Mouse (Mus musculus): ENCODE results near the gene Naa16.
A peak's percentile ranks its signal among the peaks of the same experiment; 100 is the strongest.

Gene Naa16

DNA sequence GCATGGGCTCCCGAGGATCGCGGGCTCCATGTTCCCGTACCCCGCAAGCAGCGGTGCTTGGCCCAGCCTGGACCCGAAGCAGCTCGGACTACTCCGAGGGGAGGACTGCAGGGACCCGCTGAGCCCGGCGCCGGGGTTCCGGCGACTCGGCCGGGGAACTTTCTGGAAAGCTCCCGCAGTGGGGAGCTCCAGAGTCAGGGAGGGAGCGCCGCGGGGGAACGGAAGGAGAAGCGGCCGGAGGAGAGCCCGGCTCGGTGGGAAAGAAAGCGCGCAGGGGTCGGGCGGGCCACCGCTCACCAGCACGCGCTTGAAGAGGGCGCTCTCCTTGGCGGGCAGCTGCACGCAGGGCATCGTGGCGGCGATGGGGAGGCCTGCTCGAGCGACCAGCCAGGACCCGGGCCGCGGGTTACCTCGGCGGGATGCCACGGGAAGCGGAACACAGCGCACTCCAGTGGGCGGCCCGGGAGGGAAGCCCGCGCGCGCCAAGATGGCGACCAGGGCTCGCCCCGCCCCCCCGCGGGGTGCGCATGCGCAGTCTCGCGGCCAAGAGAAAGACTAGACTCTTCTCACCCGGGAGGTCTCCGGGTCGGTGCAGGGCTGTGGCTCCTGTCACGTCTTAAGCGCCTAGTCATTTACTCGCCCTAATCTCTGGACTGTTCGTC, at the start of gene Naa16:
Gene Naa16 (minus strand): TSS at position 514 of the 662 bp plus-strand sequence.
- DNase-seq, result peak; percentile 98

DNA sequence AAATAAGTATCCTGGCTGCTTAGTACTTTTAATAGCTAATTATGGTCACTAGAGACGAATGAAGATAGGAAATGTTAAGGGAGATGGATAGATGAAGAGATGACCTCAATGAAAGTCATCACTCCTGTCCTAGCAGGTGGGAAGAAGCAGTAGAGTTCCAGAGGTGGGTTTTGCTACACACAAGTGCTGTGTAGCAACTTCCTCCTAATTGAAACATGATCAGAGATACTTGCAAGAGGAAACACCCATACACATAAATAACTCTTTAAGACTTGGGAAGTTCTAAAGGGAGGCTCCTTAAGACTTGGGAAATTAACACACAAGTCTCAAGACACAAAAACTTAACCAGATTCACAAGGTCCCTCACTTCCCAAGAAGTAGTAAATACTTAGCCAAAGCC, 43.5 kb upstream of the Naa16 start:
- no peak for DNase-seq

DNA sequence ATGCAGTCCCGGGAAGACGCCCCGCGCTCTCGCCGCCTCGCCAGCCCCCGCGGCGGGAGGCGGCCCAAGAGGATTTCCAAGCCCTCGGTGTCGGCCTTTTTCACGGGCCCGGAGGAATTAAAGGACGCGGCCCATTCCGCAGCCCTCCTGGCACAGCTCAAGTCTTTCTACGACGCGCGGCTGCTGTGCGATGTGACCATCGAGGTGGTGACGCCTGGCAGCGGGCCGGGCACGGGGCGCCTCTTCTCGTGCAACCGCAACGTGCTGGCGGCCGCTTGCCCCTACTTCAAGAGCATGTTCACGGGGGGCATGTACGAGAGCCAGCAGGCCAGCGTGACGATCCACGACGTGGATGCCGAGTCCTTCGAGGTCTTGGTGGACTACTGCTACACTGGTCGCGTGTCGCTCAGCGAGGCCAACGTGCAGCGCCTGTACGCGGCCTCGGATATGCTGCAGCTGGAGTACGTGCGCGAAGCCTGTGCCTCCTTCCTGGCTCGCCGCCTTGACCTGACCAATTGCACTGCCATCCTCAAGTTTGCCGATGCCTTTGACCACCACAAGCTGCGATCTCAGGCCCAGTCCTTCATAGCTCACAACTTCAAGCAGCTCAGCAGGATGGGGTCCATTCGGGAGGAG, 36.3 kb upstream of the Naa16 start:
- DNase-seq, result peak; percentile 26

DNA sequence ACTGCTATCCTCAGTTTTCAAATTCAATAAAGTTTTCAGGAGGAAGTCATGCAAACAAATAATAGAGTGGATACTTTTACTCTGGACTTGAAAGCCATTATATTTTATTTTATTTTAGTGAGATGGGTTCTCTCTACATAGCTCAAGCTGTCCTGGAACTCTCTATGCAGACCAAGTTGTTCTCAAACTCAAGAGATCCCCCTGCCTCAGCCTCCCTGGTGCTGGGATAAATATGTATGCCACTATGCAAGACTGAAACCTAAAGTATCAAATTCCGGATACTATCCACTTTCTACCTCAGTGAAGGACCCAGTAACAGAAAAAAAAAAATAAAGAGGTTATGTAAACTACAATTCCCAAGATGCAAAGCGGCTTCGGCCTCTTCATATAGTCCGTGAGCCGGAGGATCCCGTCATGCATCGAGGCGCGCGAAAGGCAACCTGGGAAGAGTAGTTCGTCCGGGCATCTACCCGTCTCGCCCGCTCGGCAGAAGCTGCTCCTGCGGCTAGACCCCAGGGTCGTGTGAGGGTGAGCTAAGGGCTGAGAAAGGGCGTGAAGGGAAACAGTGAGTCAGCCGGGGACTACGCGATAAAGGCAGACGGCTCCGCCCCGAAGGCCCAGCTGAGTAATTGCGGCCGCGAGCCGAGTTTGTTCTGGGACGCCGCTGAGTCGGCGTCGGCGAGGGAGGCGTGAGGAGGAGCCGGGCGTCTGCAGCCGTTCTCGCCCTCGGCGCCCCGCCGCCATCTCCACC, 35.6 kb upstream of the Naa16 start, which contains the start of gene Kbtbd7:
Gene Kbtbd7 (plus strand): TSS at position 533 of the 751 bp plus-strand sequence.
- peak; percentile 95 for DNase-seq

DNA sequence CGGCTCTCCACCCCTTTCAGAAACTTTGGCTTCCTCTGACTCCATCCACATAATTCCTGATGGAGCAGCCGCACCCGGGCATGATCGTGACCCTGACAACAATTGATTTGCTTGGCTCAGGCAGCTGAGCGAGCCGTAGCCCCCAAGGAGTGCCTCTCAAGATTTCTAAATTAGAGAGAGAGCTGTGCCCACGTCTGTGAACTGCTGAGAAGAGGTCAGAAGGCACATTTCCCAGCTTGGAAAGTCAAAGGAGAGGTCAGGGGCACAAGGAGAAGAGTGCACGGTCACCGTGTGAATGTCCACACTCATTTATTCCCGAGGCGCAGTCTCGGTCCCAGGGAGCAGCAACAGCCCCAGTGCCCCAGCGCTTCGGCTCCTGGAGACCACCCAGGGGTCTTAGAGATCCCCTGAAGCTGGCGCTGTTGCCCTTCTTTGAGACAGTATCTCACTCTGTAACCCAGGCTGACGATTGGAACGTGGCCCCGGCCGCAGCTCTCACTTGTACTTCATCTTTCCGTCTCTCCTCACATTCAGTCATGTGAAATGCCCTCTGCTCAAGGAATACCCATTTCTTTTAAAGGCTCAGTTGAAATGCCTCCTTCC, 29.6 kb upstream of the Naa16 start:
- DNase-seq, result no peak

DNA sequence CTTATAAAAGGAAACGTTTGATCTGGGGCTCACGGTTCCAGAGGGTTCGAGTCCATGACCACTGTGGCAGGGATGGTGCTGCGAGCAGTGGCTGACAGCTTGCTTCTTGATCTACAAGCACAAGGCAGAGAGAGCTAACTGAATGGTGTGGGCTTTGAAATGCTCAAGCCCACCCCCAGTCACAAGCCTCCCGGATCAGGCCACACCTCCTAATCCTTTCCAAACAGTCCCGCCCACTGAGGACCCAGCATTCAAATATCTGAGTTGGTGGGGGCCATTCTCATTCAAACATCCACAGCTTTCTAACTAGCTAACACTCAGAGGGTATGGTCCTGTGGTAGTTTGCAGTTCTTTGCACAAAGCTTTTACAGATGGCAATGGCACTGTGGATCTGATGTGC, 22.5 kb upstream of the Naa16 start:
- DNase-seq, result no peak

DNA sequence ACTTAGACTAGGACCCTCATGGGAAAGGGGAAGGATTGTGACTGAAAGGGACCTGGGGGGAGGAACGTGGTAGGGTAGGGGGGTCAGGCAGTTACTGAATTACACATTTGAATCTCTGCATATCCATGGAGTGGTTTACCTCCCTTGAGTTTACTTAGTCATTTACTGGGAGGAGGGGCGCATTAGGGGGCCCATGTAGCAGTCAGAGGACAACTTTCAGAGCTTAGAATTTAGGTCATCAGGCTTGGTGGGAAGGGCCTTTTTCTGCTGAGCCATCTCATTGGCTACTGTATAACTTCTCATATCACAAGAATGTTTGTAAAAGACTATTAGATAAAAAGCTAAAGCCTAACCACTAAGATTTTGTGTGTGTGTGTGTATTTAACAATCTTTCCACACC, 20.1 kb upstream of the Naa16 start:
- no peak for DNase-seq

DNA sequence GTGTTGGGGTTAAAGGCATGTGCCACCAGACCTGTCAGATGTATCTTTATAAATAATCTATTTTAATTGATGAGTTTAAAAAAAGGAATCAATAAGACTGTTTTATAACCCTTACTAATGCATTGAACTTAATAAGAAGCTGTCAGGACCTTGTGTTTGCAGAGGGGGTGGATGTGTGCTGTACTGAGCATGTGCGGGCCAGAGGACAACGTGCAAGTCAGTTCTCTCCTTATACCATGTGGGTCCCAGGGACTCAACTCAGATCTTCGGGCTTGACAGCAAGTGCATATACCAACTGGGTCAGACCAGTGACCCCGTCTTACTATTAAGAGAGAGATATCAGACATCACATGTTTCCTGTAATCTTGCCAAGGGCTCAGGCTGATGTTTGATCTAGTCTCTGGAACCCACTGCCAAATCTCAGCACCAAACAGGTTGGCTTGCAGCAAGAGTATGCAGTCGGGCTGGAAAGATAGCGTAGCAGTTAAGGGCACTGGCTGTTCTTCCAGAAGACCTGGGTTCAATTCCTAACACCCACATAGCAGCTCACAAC, 18.8 kb upstream of the Naa16 start:
- no peak for DNase-seq

DNA sequence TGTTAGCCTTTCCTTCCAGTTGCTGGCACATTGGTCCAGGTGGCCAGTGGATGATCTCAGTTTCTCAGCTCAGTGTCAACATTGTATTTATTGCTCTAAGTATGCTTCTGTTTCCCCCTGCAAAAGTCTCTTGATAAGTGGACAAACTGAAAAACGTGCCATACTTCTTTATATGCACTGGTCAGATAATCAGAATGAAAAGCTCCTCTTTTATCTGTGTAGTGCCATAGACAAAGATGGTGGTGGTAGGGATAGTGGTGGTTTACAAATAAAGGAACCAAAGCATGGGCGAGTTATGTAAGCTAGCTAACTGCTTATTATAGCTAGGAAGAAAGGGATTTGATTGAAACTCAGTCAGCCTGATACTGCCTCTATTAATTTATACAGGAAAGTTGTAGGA, 17.1 kb upstream of the Naa16 start:
- DNase-seq, result no peak

DNA sequence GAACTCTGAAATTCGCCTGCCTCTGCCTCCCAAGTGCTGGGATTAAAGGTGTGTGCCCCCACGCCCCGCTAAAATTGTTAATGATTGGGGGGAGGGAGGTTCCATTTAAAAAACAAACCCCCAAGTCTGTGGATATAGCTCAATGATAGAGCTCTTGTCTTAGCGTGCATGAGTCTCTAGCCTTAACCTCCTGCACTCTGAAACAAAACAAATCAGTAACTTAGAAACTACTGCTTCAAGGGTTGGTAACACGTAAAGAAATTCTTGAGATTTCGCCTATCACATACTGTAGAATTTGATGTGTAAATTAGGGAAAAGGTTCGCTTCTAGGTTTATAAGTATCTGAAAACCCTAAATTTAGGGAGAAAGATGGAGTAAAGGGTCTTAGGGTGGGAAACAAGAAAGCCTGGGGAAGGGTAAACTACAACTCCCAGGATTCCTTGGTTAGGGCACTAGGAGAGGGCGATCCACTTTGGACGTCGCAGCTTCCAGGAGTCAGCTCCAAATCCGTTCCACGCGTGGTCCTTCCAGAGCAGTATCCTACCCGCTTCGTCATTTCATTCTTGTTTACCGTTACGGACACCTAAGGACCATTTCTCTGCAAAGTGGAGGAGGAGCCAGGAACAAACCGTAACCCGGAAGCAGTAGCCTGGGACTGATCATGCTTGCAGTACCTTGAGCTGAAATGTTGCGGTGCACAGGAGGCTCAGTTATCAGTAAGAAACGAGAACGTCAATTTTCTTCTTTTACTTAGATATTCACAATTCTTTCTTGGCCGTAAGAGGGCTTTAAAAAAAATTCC, 6.9 kb upstream of the Naa16 start, which contains the start of gene Mtrf1:
Gene Mtrf1 (plus strand): TSS at position 452 of the 802 bp plus-strand sequence.
- DNase-seq, result peak; percentile 74

DNA sequence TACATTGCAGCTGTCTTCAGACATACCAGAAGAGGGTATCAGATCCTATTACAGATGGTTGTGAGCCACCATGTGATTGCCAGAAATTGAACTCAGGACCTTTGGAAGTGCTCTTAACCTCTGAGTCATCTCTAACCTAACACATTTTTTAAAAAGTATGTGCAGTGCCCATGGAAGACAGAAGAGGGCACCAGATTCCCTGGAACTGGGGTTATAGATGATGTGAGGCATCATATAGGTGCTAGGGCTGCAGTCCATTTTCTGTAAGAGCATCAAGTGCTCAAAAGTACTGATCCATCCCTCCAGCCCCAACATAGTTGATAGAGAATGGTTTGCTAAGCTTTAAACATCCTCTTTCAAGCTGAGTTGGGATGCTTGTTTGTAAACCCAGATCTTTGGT, 4.0 kb upstream of the Naa16 start:
- DNase-seq, result peak; percentile 40

DNA sequence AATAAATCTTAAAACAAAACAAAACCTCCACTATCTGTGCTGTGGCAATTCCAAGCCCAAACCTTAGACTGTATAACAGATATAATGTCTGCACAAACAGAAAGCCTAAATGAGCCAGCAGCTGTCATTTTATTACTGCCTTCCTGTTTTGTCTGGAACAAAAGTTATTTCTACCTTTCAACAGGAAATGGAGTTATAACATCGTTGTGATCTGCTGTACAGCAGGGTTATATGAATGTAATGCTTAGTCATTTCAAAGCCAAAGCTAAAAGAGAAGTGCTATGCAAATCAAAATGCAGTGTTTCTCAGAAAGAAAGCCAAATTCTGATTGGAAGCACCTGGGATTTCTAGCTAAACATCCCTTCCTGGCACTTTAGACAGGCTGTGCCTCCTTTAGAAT, 2.7 kb upstream of the Naa16 start:
- DNase-seq, result no peak

DNA sequence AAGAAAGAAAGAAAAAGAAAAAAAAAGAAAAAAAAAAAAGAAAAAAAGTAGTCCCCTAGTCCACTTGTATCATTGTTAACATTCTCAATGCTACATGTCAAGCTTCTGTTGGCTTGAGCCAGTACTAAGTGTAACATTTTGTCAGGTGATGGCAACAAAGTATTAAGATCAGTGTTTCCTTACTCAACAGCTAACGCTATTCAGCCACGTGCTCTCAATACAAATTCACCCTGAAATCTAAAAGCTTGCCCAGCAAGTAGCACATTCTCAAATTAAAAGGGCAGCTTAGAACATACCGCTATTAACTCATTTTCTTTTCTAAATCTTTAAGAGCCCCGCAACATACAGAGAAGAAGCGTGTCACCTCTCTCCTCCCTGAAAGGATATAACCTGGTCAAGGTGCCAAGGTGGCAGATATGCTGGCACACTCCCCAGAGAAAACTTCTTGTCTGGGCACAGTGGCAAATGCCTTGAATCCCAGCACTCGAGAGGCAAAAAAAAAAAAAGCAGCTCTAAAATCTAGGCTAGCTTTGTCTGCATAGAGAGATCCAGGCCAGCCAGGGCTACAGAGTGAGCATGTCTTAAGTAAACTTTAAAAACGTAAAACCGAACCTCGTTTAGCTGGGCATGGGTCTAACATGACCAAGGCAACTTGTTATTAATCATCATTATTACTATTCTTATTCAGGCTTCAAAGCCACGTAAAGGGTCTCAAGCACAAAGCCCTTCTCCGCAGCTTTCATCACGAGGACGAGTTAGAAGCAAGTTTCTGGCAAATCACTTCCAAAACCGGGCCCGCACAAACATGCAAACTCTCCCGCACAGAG, 927 bp downstream of the Naa16 start:
- peak; percentile 24 for DNase-seq

DNA sequence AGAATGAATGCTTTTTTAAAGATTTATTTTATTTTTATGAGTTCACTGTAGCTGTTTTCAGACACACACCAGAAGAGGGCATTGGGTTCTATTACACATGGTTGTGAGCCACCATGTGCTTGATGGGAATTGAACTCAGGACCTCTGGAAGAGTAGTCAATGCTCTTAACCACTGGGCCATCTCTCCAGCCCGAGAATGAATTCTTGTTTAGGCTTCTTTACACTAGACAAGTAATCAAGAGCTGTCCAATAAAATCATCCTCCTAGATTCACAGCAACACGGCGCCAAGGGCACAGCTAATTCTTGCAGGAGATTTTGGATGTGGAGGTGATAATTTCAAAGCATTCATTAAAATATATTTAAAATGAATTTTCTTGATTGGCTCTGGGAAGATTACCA, 2.3 kb downstream of the Naa16 start:
- no peak for DNase-seq

DNA sequence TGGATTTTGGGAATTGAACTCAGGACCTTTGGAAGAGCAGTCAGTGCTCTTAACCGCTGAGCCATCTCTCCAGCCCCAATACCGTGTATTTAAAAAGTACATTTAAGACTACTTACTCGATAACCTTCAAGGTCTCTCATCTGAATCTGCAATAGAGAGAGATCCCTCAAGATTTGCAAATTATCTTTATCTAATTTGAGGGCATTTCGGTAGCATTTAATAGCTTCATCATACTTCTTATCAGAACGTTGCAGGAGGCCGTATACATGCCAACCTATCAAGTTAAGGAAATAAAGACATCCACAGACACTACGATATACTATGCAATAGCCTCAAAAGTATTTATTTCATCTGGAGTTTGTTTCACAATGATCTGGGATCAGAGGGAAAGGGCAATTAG, 7.5 kb downstream of the Naa16 start:
- no peak for DNase-seq

DNA sequence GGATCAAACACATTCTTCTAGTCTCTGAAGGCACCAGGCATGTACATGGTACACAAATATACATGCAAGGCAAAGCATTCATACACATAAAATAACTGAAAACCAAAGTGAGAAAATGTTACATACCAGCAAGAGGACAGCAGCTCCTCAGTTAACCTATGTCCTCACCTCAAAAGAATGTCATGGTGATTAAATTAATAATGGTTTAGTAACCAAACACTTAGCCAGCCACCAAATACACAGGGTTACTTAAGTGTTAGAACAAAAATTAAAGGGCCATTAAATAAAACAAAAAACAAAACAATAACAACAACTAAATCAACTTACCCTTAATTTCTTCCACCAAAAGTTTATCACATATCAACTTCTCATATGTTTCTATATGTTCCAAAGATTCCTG, 13.5 kb downstream of the Naa16 start:
- no peak for DNase-seq

DNA sequence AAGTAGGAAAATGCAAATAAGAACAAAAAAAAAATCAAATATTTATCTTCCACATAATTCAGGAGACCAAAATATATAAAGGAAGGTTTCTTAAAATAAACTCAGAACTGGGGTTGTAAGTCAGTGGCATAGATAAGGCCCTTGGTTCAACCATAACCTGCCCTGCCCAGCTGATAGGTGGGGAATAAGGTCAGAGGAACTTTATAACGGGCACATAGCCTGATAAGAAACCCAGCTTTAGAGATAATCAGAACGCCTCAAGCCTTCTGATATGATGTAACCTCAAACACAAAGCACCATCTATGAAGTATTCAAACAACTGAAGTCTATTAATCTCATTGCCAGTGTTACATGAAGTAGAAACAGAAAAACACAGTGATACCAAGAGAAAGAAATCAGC, 32.5 kb downstream of the Naa16 start:
- no peak for DNase-seq

DNA sequence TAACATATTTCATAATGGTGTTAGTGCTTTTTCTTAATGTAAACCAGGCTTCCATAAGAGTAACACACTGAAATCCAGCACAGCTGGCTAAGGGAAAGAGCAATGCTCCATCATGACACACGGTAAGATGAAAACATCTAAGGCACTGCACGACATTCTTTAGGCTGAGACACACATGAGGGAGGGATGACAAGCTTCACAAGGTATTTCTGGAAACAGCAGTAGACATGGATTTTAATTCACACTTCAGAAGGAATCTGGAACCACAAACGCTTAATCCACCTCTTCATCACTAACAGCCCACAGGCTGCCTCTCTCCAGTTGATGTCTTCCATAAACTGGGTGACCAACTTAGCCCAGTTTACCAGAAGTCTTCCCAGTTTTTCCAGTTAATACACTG, 44.2 kb downstream of the Naa16 start:
- DNase-seq, result no peak

DNA sequence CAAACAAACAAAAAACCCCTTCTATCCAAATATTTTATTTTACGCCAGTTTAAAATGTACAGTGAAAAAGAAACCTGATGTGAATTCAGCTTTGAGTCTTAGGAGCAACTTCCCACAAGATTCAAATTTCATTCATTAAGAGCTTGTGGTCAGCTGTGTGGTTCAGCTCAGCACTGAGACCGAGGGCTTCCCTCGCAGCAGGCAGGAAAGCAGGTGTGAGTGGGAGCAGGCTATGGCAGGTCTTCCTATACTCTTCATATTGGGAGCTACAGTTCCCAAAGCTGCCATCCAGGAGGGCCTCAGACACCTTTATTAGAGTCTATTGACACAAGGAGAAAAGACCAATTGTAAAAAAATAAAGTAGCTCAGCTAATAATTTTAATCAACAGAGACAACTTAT, 55.0 kb downstream of the Naa16 start:
- no peak for DNase-seq

DNA sequence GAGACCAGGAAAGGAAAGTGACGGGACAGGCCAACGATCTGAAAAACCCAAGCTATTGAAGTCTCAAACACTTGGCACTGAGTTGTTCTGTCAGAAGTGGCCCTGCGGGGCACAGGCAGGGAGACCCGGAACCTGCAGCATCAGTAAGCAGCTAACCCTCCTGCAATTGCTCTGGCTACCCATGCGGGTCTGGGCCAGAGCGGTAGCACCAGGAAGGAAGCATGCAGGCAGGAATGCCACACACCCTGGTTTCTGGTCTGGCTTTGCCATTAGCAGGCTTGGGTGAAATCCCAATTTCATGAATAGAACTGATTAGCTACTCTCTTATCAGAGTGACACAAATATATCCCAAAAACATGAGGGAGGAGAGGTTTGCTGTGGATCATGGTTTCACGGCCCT, 58.6 kb downstream of the Naa16 start:
- DNase-seq, result no peak

DNA sequence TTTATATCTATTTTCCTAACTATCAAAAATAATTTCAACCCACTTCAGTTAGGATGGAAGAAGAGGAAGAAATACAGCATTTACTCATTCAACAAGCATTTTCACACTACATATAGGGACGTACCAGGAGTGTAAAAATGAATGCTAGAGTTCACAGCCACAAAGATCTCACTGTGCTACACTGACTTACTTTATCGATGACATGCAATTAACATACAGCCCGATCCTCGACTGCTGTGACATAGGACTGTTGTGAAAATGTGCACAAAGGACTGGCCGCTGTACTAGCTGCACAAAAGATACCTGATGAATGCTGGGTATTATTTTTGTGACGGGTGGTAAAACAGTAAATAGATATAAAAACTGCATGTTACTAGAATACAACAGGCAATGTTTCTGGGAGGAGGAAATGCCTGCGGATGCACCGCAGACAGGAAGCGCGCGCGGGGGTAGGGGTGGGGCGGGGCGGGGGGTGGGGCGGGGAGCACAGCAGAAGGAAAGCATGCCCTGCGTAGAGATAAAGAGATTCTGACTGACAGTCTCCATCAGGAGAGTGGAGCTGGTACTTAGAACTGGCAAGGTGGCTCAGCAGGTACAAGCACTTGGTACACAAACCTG, 59.5 kb downstream of the Naa16 start:
- no peak for DNase-seq

Data from kidney, postnatal 10 days (tissue).